ENCODE assay signal across 25 mouse cellular contexts in the genomic region with DNA sequence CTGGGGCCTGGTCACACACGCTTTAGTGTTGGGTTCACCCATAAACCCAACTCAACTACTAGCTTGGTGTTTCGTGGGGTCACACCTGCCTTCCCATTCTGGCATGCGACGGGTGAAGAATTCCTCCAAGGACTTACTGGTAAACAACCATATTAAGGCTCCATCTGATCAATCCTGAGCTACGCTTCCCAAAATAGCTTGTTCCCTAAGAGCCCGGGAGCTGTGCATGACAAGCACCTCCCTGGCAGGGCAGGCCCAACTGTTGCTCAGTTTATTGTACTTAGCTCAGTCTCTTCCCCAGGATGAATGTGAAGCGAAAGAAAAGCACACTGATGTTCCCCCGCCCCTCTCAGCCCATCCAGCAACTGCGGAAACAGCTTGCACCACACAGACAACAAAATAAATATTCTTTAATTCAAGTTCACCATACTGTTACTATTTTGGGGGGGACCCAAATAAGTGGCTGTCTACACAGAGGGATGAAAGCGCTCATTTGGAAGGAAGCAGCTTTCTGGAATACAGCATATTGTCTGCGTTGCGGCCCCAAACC. TPM values are rescaled to one million over a fixed set of nuclear protein-coding genes. Genes with fewer than 3 reads are reported as not detected.
DNase-seq lines count a peak whose midpoint lies in the region; ATAC-seq and TF ChIP-seq lines count a peak whose summit lies in the region.
"Had no signal": no experiment of that assay in that cellular context is flagged by ENCODE, and none has a peak within 500 bp of the region (broad histone marks: within the 10 kb centered on the region; RNA-seq: fewer than 3 reads in every experiment).

No protein-coding gene starts in this region.

- H3K4me3 ChIP-seq in forebrain, postnatal 0 days (ENCODE audit: low read depth, low read length): no peak overlapping the region
- H3K4me3 ChIP-seq in forebrain, embryonic 10.5 days: no peak overlapping the region
- H3K4me3 ChIP-seq in heart, adult 2 months: no peak overlapping the region
- H3K4me3 ChIP-seq in heart, embryonic 14.5 days (ENCODE audit: control insufficient read depth in 1 of 2, insufficient read depth in 1 of 2, low read depth in 1 of 2, low read length in 2 of 2): no peak overlapping the region
- H3K4me3 ChIP-seq: embryonic facial prominence, embryonic 12.5 days; erythroblast, embryonic 14.5 days; forebrain, embryonic 15.5 days; hindbrain, embryonic 13.5 days; limb, embryonic 13.5 days; liver, embryonic 13.5 days; midbrain, embryonic 10.5 days; stomach, embryonic 15.5 days had no signal

- 0 out of 2 replicates have a peak, but pooled peaks have one; percentile 2 for ATAC-seq in forebrain, postnatal 0 days
- no peak for ATAC-seq in heart, embryonic 14.5 days (ENCODE audit: insufficient number of reproducible peaks, insufficient read depth, low FRiP score, low read depth)
- ATAC-seq in megakaryocyte-erythroid progenitor cell, adult 5-6 weeks (replicated peaks; ENCODE audit: low FRiP score, low TSS enrichment, poor library complexity, severe bottlenecking): no peak
- ATAC-seq: activated CD4-positive, CD25-positive, alpha-beta regulatory T cell, adult 4 months; forebrain, embryonic 15.5 days; inflammation-experienced regulatory T-cells, adult 6 months had no signal

- H3K36me3 ChIP-seq in forebrain, postnatal 0 days (ENCODE audit: insufficient read depth): no peaks in the 10 kb centered on the region
- H3K36me3 ChIP-seq in forebrain, embryonic 10.5 days (replicated peaks): no peaks in the 10 kb centered on the region
- H3K36me3 ChIP-seq in heart, adult 2 months (ENCODE audit: control insufficient read depth, insufficient read depth, low read length): peaks cover 25% of the 10 kb centered on the region
- peaks cover 45% of the 10 kb centered on the region for H3K36me3 ChIP-seq in heart, embryonic 14.5 days (ENCODE audit: control insufficient read depth, insufficient read depth, low read length)
- H3K36me3 ChIP-seq: embryonic facial prominence, embryonic 12.5 days; forebrain, embryonic 15.5 days; G1E; hindbrain, embryonic 13.5 days; limb, embryonic 13.5 days; liver, embryonic 13.5 days; midbrain, embryonic 10.5 days; stomach, embryonic 15.5 days had no signal

- H3K79me2 ChIP-seq in heart, adult 2 months (replicated peaks; ENCODE audit: control insufficient read depth, insufficient read depth, low read length): no peaks in the 10 kb centered on the region; the same call in 1 of the 2 replicates

- no peaks in the 10 kb centered on the region for H3K9me3 ChIP-seq in forebrain, postnatal 0 days (ENCODE audit: low read length)
- no peaks in the 10 kb centered on the region for H3K9me3 ChIP-seq in forebrain, embryonic 10.5 days
- H3K9me3 ChIP-seq in heart, embryonic 14.5 days (ENCODE audit: control insufficient read depth, low read length): no peaks in the 10 kb centered on the region
- H3K9me3 ChIP-seq: embryonic facial prominence, embryonic 12.5 days; forebrain, embryonic 15.5 days; G1E; hindbrain, embryonic 13.5 days; limb, embryonic 13.5 days; liver, embryonic 13.5 days; midbrain, embryonic 10.5 days; stomach, embryonic 15.5 days had no signal

- no peaks in the 10 kb centered on the region for H3K4me1 ChIP-seq in forebrain, postnatal 0 days (ENCODE audit: insufficient read depth)
- no peaks in the 10 kb centered on the region for H3K4me1 ChIP-seq in forebrain, embryonic 10.5 days
- peaks cover 4% of the 10 kb centered on the region; the same call in 1 of the 2 replicates for H3K4me1 ChIP-seq in heart, adult 2 months (ENCODE audit: control insufficient read depth, insufficient read depth, low read length)
- H3K4me1 ChIP-seq in heart, embryonic 14.5 days (ENCODE audit: control insufficient read depth in 2 of 2, insufficient read depth in 2 of 2, low read length in 2 of 2): peaks cover 57 to 85% of the 10 kb centered on the region in 2 experiments
- H3K4me1 ChIP-seq: embryonic facial prominence, embryonic 12.5 days; forebrain, embryonic 15.5 days; hindbrain, embryonic 13.5 days; limb, embryonic 13.5 days; liver, embryonic 13.5 days; midbrain, embryonic 10.5 days; stomach, embryonic 15.5 days had no signal

- H3K27me3 ChIP-seq in forebrain, postnatal 0 days (ENCODE audit: insufficient read depth, low read length): no peaks in the 10 kb centered on the region
- H3K27me3 ChIP-seq in forebrain, embryonic 10.5 days (ENCODE audit: poor library complexity, severe bottlenecking): no peaks in the 10 kb centered on the region
- no peaks in the 10 kb centered on the region for H3K27me3 ChIP-seq in heart, adult 2 months (ENCODE audit: control insufficient read depth, insufficient read depth, low read length)
- H3K27me3 ChIP-seq in heart, embryonic 14.5 days (ENCODE audit: control insufficient read depth, insufficient read depth, low read length): no peaks in the 10 kb centered on the region
- H3K27me3 ChIP-seq: embryonic facial prominence, embryonic 12.5 days; forebrain, embryonic 15.5 days; hindbrain, embryonic 13.5 days; limb, embryonic 13.5 days; liver, embryonic 13.5 days; stomach, embryonic 15.5 days had no signal

- TF ChIP-seq POLR2A in heart, adult 2 months (IDR thresholded peaks at IDR 0.05; ENCODE audit: insufficient read depth, low read depth, low read length): no peak

- H3K9ac ChIP-seq in forebrain, postnatal 0 days: no peak overlapping the region
- peak overlapping the region; percentile 29; the same call in 1 of the 2 replicates for H3K9ac ChIP-seq in heart, adult 2 months (ENCODE audit: low read depth, low read length)
- H3K9ac ChIP-seq in heart, embryonic 14.5 days (ENCODE audit: low read length): peak overlapping the region; percentile 67
- H3K9ac ChIP-seq: embryonic facial prominence, embryonic 12.5 days; forebrain, embryonic 15.5 days; hindbrain, embryonic 13.5 days; limb, embryonic 13.5 days; liver, embryonic 13.5 days; lung, embryonic 14.5 days; stomach, embryonic 15.5 days had no signal

- no peak for TF ChIP-seq CTCF in forebrain, postnatal 0 days (IDR thresholded peaks at IDR 0.05; ENCODE audit: low read depth)
- TF ChIP-seq CTCF in heart, adult 2 months (IDR thresholded peaks at IDR 0.05): no peak

- no peak overlapping the region for H3K4me2 ChIP-seq in forebrain, postnatal 0 days (ENCODE audit: low read depth)
- peak overlapping the region; percentile 37 for H3K4me2 ChIP-seq in heart, embryonic 14.5 days (ENCODE audit: low read length)
- H3K4me2 ChIP-seq: embryonic facial prominence, embryonic 12.5 days; forebrain, embryonic 15.5 days; hindbrain, embryonic 13.5 days; limb, embryonic 13.5 days; liver, embryonic 13.5 days; lung, embryonic 14.5 days; stomach, embryonic 15.5 days had no signal

- no peak overlapping the region for H3K27ac ChIP-seq in forebrain, postnatal 0 days (ENCODE audit: low read depth, low read length)
- H3K27ac ChIP-seq in forebrain, embryonic 10.5 days: no peak overlapping the region
- peak overlapping the region; percentile 90 for H3K27ac ChIP-seq in heart, adult 2 months
- peak overlapping the region; percentile 92 to 94 for H3K27ac ChIP-seq in heart, embryonic 14.5 days (replicated peaks in 1 of 2; ENCODE audit: control insufficient read depth in 1 of 2, insufficient read depth in 1 of 2, low read depth in 2 of 2, low read length in 2 of 2)
- H3K27ac ChIP-seq: embryonic facial prominence, embryonic 12.5 days; forebrain, embryonic 15.5 days; hindbrain, embryonic 13.5 days; limb, embryonic 13.5 days; liver, embryonic 13.5 days; midbrain, embryonic 10.5 days; stomach, embryonic 15.5 days had no signal

- no peak for TF ChIP-seq EP300 in heart, adult 2 months (IDR thresholded peaks at IDR 0.05; ENCODE audit: insufficient read depth, low read depth, low read length)

- WGBS in forebrain, postnatal 0 days: 82% methylated on average over 12 of the region's 12 CpGs
- 90% methylated on average over 12 of the region's 12 CpGs for WGBS in forebrain, embryonic 10.5 days
- WGBS in heart, adult 2 months: 55% methylated on average over 12 of the region's 12 CpGs
- WGBS in heart, embryonic 14.5 days: 43% methylated on average over 12 of the region's 12 CpGs

- intact Hi-C loops in heart, adult 2 months (cut with DNase I): no loop called here

- no peak for DNase-seq in forebrain, postnatal 0 days
- DNase-seq in forebrain, embryonic 10.5 days (ENCODE audit: extremely low spot score, low spot score): no peak
- DNase-seq in heart, adult 2 months: peak in 1 of 2 experiments; percentile 48
- no peak for DNase-seq in heart, adult 8-10 months (ENCODE audit: low spot score)
- DNase-seq in skeletal muscle tissue, adult 2 months (ENCODE audit: low read depth, low spot score): peak; percentile 25
- DNase-seq: adrenal gland, postnatal 10 days; cerebellum, adult 11 months; kidney, adult 8-10 months; kidney, postnatal 25 days; liver, embryonic 13.5 days; lung, embryonic 14.5 days; lung, postnatal 36 days; thymus, adult 18-20 months had no signal

RNA-seq across cellular contexts. Expression of gene Actn2, which starts 17.4 kb away (rescaled TPM):
- 3.9 and 5.9 TPM in 2 replicates for total RNA-seq in forebrain, postnatal 0 days (2014; rRNA removed)
- 6.0 TPM in 2 replicates for polyA plus RNA-seq in forebrain, postnatal 0 days (2015; fragmentation: Nextera tagmentation; extraction: Ambion mirVana)
- polyA plus RNA-seq in forebrain, embryonic 10.5 days (2016; fragmentation: Nextera tagmentation; extraction: Ambion mirVana): 1.8 and 2.2 TPM in 2 replicates
- total RNA-seq in heart, adult 2 months (2021): 1,000 to 10,000 TPM; 1,397 to 1,781 TPM
- 1,690 and 1,900 TPM in 2 replicates for polyA plus RNA-seq in heart, adult 2 months (2012; rRNA removed)
- total RNA-seq in heart, adult 8-10 months (2022): 1,000 to 10,000 TPM; 1,621 to 2,329 (median 1,848) TPM
- 1,376 and 1,533 TPM in 2 replicates for polyA plus RNA-seq in heart, embryonic 14.5 days (2014; fragmentation: Nextera tagmentation; extraction: Ambion mirVana)
- not detected in 2 replicates for total RNA-seq in megakaryocyte-erythroid progenitor cell, adult 5-6 weeks (2014; fragmentation: Nextera tagmentation)
- not detected in 2 replicates for total RNA-seq in megakaryocyte-erythroid progenitor cell, adult 5-6 weeks (2017)
- polyA plus RNA-seq: erythroblast, embryonic 14.5 days; G1E had no signal

Comparison
In these comparisons a context has a peak if more than half of its experiments do, and no peak if none do; other contexts are left out.
1. H3K27ac ChIP-seq: peak in heart, adult 2 months (single experiment) and heart, embryonic 14.5 days (2 of 2); none in forebrain, postnatal 0 days (single experiment) and forebrain, embryonic 10.5 days (single experiment).
2. RNA of gene Actn2, which starts 17.4 kb away (total RNA-seq): 1,621 to 2,329 TPM in heart, adult 8-10 months and 1,397 to 1,781 TPM in heart, adult 2 months; 3.9 to 5.9 TPM in forebrain, postnatal 0 days and not detected in megakaryocyte-erythroid progenitor cell, adult 5-6 weeks; every median in the first group is over 100 times any median in the second.